Mouse (Mus musculus) G1E (cell line): ENCODE measurements around the gene Cmtm1.

Source experiments
- CTCF ChIP-seq: IDR thresholded peaks from 2 replicates; pipeline ENCODE4 v1.5.1; 2012; ENCODE audit warnings: low read depth, low read length, inconsistent platforms, mixed read lengths
- GATA1 ChIP-seq: IDR thresholded peaks from 2 replicates; pipeline ENCODE4 v1.6.1; 2012; ENCODE audit warnings: borderline replicate concordance, low read length, inconsistent platforms, mixed read lengths
- POLR2AphosphoS5 ChIP-seq: IDR thresholded peaks from 2 replicates; pipeline ENCODE4 v1.6.1; 2012; ENCODE audit warnings: low read depth, low read length, inconsistent platforms; ENCODE audit not compliant: insufficient replicate concordance

GRCm38 (mm10) chr8:104294396-104294795, 15.5 kb downstream of the Cmtm1 start:
- TF ChIP-seq CTCF (no peak), POLR2AphosphoS5 (no peak), GATA1 (no peak)
